Mouse (Mus musculus) cerebral cortex, adult 2 months (tissue): ENCODE measurements around the gene Gon4l.

ENCODE experiments used
- WGBS: fragments of 180-500 bp; shearing (Covaris S2); methylation state at CpG from one replicate; pipeline ENCODE4 v1.1.7; 2018; 5-methylcytosine and 5-hydroxymethylcytosine counted together

The Gon4l gene

DNA sequence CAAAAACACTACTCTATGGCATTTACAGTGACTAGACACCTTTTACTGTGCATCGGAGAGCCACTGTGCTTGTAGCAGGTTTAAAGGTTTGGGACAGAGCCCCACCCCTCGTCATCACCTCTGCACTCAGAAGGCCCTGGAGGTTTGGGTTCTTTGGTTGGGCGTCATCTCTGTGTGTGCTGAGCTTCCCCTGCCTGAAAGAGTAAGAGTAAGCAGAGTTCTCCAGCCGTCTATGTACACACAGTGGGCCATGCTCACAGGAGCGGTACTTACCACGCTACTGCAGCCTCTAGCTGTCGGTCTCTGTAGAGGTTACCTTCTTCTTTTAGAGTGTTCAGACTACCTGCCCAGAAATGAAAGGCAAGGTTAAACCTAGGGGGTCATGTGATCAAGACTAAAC is 77.6 kb downstream of the Gon4l start:
- 93% methylated on average over 7 of the region's 7 CpGs for WGBS

- WGBS, result under 1% methylated on average over 61 of the region's 62 CpGs
Measured at GRCm38 (mm10) chr3:88913511-88914383, 78.7 kb downstream of the Gon4l start, which contains the start of gene Msto1. TSS of gene Msto1 (minus strand) at chr3:88913999.

DNA sequence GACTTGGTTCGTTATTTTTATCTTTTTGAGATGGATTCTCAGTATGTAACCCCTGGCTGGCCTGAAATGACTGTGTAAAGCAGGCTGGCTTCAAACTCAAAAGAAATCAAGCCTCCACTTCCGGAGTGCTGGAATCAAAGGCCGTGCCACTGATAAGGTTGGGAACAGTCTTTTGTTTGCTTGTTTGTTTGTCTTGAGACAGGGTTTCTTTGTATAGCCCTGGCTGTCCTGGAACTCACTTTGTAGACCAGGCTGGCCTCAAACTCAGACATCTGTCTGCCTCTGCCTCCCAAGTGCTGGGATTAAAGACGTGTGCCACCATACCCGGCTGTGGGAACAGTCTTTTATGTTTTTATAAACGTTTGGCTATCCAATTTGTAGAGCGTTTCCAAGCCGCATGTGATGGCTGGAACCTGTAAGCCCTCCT is 79.4 kb downstream of the Gon4l start:
- WGBS, result 19% methylated on average over 8 of the region's 8 CpGs

DNA sequence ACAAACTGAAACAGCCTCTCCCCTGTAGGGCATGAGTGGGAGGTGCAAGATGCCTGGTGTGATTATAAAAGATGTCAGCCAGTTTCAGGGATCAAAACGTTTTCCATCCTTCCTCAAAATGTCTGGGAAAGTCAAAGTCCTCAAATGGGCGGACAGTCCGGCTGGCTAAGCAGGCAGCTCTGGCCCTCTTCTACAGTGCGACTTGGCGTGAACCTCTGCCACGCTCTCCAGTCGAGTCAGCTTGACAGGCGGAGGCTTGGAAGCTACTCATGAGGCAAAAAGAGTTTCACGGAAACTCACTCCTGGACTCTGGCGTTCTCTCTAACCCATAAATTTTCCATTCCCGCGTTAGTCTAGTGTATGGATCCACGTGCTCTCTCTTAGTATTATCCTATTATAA is 84.0 kb downstream of the Gon4l start:
- 67% methylated on average over 13 of the region's 13 CpGs for WGBS

- 80% methylated on average over 9 of the region's 9 CpGs for WGBS
Measured at GRCm38 (mm10) chr3:88921411-88921810, 86.4 kb downstream of the Gon4l start.

- WGBS, result 56% methylated on average over 8 of the region's 8 CpGs
Measured at GRCm38 (mm10) chr3:88923989-88924591, 89.1 kb downstream of the Gon4l start.

GRCm38 (mm10) chr3:88925651-88926050 is 90.6 kb downstream of the Gon4l start:
- 96% methylated on average over 2 of the region's 2 CpGs for whole genome bisulfite sequencing

- WGBS, result 73% methylated on average over 3 of the region's 3 CpGs
Measured at GRCm38 (mm10) chr3:88929501-88929900, 94.5 kb downstream of the Gon4l start.

GRCm38 (mm10) chr3:88939071-88939470 is 104.0 kb downstream of the Gon4l start:
- 94% methylated on average over 10 of the region's 10 CpGs for WGBS

GRCm38 (mm10) chr3:88939749-88940148 is 104.7 kb downstream of the Gon4l start:
- WGBS, result 41% methylated on average over 3 of the region's 3 CpGs

DNA sequence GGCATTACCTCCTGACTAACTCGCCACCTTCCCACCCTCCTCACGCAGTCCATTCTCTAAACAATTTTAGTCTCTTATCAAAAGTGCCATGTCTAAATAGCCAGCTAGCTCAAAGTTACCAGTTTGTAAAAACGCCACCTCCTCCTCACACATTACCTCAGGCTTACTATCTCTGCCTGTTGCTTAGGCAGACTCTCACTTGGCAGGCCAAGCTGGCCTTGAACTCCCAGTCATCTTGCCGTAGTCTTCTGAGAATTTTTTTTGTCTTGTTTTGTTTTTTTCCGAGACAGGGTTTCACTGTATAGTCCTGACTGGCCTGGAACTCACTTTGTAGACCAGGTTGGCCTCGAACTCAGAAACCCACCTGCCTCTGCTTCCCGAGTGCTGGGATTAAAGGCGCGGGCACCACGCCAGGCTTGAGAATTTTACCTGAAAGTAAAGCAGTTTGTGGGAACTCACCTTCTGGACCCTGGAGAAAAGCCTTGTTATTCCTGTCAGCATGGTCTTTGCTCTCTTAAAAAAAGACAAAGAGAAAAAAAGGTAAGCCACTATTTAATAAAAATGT is 107.4 kb downstream of the Gon4l start:
- 89% methylated on average over 10 of the region's 10 CpGs for WGBS

GRCm38 (mm10) chr3:88944109-88944508 is 109.1 kb downstream of the Gon4l start:
- 93% methylated on average over 4 of the region's 4 CpGs for WGBS

DNA sequence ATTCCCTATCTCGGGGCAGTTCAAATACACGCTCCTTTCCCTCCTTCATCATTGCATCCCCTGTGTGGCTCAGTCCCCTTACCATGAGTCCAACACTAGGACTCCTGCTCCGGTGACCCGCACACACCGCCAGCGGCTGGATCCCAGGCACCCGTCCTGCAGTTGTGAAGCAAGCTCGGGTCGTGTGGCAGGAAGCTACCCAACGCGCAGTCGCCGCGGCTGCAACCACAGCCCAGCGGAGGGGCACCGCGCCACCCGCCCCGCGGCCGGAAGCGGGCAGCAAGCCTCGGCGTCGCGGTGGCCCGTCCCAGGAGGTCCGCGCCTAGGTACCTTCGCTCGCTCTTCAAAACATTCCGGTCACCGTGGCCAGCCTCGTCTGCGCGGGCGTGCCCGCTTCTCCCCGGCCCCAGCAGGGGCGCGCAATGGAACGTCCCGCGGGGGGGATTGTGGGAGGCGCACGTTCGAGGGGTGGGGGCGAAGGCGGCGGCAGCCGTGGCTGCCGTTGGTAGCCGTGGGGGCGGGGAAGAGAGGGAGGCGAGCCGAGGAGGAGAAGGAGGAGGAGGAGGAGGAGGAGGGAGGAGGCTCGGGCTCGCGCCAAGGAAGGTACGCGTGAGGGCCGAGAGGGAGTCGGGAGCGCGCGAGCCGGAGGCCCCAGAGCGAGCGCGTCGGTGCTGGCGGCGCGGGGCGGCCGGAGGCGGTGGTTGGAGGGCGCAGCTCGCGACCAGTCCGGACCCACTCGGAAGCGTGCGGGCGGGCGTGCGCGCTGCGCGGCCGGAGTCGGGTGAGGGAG is 115.0 kb downstream of the Gon4l start:
- 1% methylated on average over 85 of the region's 92 CpGs for WGBS

DNA sequence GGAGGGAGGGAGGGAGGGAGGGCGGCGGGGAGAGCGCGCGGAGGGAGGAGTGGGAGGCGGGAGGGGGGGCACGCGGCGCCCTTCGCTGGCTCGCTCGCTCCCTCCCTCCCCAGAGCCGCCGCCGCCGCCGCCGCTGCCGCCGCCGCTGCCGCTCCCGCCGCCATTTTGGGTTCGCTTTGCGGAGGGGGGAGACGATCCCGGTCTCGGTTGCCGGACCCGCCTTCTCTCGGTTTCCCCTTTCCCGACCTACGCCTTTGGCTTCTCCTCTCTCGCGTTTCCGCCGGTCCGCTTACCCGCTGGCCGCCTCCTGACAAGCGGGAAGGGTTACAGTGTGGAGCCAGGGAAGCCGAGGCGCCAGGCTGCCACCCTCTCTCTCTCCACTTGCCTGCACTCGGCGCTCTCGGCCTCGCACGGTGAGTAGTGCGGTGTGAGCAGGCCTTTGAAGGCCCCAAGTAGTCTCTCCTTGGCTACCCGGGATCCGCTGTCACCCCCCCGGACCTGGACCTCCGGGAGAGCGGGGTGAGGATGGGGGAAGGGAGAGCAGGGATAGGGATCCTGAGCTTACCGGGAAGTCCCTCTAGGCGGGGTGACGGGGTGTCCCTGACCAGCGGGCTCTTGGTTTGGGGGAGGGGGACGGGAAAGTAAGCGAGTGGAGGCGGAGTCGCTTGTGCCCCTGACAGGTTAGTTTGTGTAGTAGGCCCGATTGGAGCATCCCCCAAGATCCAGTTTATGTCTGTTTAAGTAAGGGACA is 115.7 kb downstream of the Gon4l start, which contains the start of the genes Ash1l and Dap3:
TSS of gene Ash1l (plus strand) at position 47 of the 751 bp plus-strand sequence.
TSS of gene Dap3 (minus strand) at position 606 of the 751 bp plus-strand sequence.
- WGBS, result under 1% methylated on average over 39 of the region's 64 CpGs

GRCm38 (mm10) chr3:88951327-88951800 is 116.3 kb downstream of the Gon4l start:
- WGBS, result under 1% methylated on average over 5 of the region's 5 CpGs

DNA sequence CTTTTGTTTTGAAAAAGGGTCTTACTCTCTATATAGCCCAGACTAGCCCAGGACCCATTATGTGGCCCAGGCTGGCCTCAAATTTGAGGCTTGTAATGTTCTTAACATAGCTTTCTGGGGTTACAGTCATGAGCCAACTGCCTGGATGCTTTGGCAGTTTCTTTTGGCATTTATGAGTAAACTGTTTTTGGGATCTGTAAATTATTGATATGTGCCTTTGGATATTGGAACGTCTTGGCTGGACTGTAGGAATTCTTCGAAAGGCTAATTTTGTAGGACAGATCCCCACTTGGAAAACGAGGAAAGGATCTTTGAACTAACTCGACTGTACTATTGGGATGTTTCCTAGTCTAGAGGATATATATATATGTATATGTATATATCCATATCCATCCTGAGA is 118.2 kb downstream of the Gon4l start:
- WGBS, result 60% methylated on average over 4 of the region's 4 CpGs
